Mouse (Mus musculus) stomach, postnatal 0 days (tissue): ENCODE results near the gene Pm20d1.

Experiments used
- CTCF ChIP-seq: IDR thresholded peaks from 2 replicates; pipeline ENCODE4 v1.5.1; 2016; ENCODE audit warnings: antibody characterized with exemption, low read depth, mild to moderate bottlenecking, moderate library complexity
- EP300 ChIP-seq: optimal IDR thresholded peaks from 2 replicates; pipeline ENCODE3; 2016; ENCODE audit warnings: antibody characterized with exemption

DNA sequence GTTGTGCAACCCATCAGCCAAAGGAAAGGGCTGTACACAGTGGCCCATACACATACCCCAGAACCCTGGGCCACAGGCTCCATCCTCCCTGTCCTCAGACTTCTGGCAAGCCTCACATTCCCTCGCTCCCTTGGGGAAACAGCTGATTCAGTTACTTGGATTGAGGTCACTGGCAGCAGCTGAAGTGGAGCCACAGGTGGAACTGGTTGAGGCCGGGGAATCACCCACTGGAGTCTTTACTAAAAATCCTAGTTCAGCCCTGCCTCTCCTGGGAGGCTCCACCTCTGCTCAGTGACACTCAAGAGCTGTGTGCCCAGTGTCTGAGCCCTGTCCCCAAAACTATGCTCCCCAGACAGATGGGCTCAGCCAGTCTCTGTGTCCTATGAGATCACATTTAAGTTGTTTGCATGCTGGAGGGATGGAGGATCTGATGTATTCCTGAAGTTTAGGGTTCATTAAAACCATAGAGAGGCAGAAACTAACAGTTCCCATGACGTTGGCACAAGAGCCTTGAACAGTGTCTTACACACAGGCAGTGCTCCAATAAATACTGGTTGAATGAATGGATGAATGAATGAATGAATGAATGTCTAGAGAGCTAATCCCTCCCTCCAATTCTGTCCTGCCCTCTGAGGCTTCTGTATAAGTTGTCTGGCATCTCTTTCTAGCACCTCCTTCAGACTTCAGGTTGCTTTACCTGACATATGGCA, 45.8 kb upstream of the Pm20d1 start:
- TF ChIP-seq CTCF (no peak), EP300 (no peak)
